Mouse (Mus musculus) spleen, postnatal 36 days (tissue): ENCODE data around the gene Atp7a.

Experiments
- DNase-seq, 2 experiments: peaks; one replicate each; pipeline ENCODE4 v3.0.0; 2022; ENCODE audit warnings: low spot score in 2 of 2, mixed read lengths in 1 of 2

The Atp7a gene

GRCm38 (mm10) chrX:106171106-106171852 lies 144.2 kb downstream of the Atp7a start:
- DNase-seq = peak; percentile 61 to 69

GRCm38 (mm10) chrX:106171853-106172154 lies 144.7 kb downstream of the Atp7a start:
- DNase-seq = no peak
